Mouse (Mus musculus) hindbrain, embryonic 12.5 days (tissue): ENCODE data around the gene Rap1b. TPM values are rescaled to one million over a fixed set of nuclear protein-coding genes. Genes with fewer than 3 reads are reported as not detected.

Source experiments
- ATAC-seq: fragments of 200-750 bp; cut with Nextera tagmentation; 2 replicates; pipeline ENCODE4 v1.8.0; 2017; ENCODE audit warnings: moderate TSS enrichment; ENCODE audit not compliant: low FRiP score
- H3K27ac ChIP-seq: fragments of 300-500 bp; sonication (generic); 2 replicates; pipeline ENCODE4 v1.5.1; 2016; ENCODE audit warnings: mild to moderate bottlenecking
- H3K27me3 ChIP-seq: fragments of 300-500 bp; sonication (generic); 2 replicates; pipeline ENCODE4 v1.6.1; 2016; ENCODE audit warnings: mild to moderate bottlenecking
- H3K36me3 ChIP-seq: fragments of 300-500 bp; sonication (generic); 2 replicates; pipeline ENCODE4 v1.6.1; 2016; ENCODE audit warnings: mild to moderate bottlenecking
- H3K4me1 ChIP-seq: fragments of 300-500 bp; sonication (generic); 2 replicates; pipeline ENCODE4 v1.6.1; 2016
- H3K4me2 ChIP-seq: fragments of 300-500 bp; sonication (generic); replicated peaks from 2 replicates; pipeline ENCODE4 v1.6.1; 2016; ENCODE audit warnings: mild to moderate bottlenecking
- H3K4me3 ChIP-seq: fragments of 300-500 bp; sonication (generic); 2 replicates; pipeline ENCODE4 v1.5.1; 2016; ENCODE audit warnings: mild to moderate bottlenecking
- H3K9ac ChIP-seq: fragments of 300-500 bp; sonication (generic); 2 replicates; pipeline ENCODE4 v1.6.1; 2016; ENCODE audit warnings: mild to moderate bottlenecking, moderate library complexity
- H3K9me3 ChIP-seq: fragments of 300-500 bp; sonication (generic); replicated peaks from 2 replicates; pipeline ENCODE4 v1.6.1; 2016; ENCODE audit warnings: mild to moderate bottlenecking
- WGBS: fragments of 180-500 bp; shearing (Covaris S2); methylation state at CpG from one replicate; pipeline ENCODE4 v1.1.7; 2016; 5-methylcytosine and 5-hydroxymethylcytosine counted together
- polyA plus RNA-seq: library from polyadenylated mRNA; unstranded; fragments of >200 nt; fragmentation: Nextera tagmentation; extraction: Ambion mirVana; gene quantifications from 2 replicates; pipeline ENCODE4 v1.2.1, GENCODE M21; 2016

Rap1b gene
- polyA plus RNA-seq, 1 experiment from 2014 or later: 148 TPM

GRCm38 (mm10) chr10:117770286-117771130 is 75.3 kb downstream of the Rap1b start:
- 94% methylated on average over 18 of the region's 18 CpGs for WGBS
- Histone ChIP-seq H3K4me3 (no peak overlapping the region), H3K4me2 (no peak overlapping the region), H3K9ac (no peak overlapping the region), H3K27me3 (no peaks in the 10 kb centered on the region), H3K9me3 (no peaks in the 10 kb centered on the region), H3K27ac (no peak overlapping the region), H3K4me1 (no peaks in the 10 kb centered on the region), H3K36me3 (peaks cover 82% of the 10 kb centered on the region)
- no peak for ATAC-seq

GRCm38 (mm10) chr10:117769541-117770285 is 76.1 kb downstream of the Rap1b start:
- Histone ChIP-seq H3K27ac (no peak overlapping the region), H3K27me3 (no peaks in the 10 kb centered on the region), H3K4me3 (no peak overlapping the region), H3K36me3 (peaks cover 83% of the 10 kb centered on the region), H3K9me3 (no peaks in the 10 kb centered on the region), H3K4me2 (no peak overlapping the region), H3K4me1 (no peaks in the 10 kb centered on the region), H3K9ac (no peak overlapping the region)
- ATAC-seq: no peak
- 95% methylated on average over 9 of the region's 9 CpGs for WGBS

GRCm38 (mm10) chr10:117768141-117768440 is 77.7 kb downstream of the Rap1b start:
- no peak for ATAC-seq
- peaks cover 81% of the 10 kb centered on the region for H3K36me3 ChIP-seq
- no peaks in the 10 kb centered on the region for H3K4me1 ChIP-seq
- H3K27ac ChIP-seq: no peak overlapping the region
- no peaks in the 10 kb centered on the region for H3K27me3 ChIP-seq
- no peak overlapping the region for H3K4me3 ChIP-seq
- no peak overlapping the region for H3K4me2 ChIP-seq
- 90% methylated on average over 7 of the region's 7 CpGs for WGBS
- H3K9ac ChIP-seq: no peak overlapping the region
- no peaks in the 10 kb centered on the region for H3K9me3 ChIP-seq

- Histone ChIP-seq H3K27me3 (no peaks in the 10 kb centered on the region), H3K4me2 (no peak overlapping the region), H3K9ac (no peak overlapping the region), H3K4me1 (no peaks in the 10 kb centered on the region), H3K27ac (no peak overlapping the region), H3K9me3 (no peaks in the 10 kb centered on the region), H3K36me3 (peaks cover 80% of the 10 kb centered on the region), H3K4me3 (no peak overlapping the region)
- no peak for ATAC-seq
- 91% methylated on average over 10 of the region's 10 CpGs for whole genome bisulfite sequencing
Measured at GRCm38 (mm10) chr10:117767286-117768140, 78.3 kb downstream of the Rap1b start.

- Histone ChIP-seq H3K36me3 (peaks cover 77% of the 10 kb centered on the region), H3K4me1 (no peaks in the 10 kb centered on the region), H3K9me3 (no peaks in the 10 kb centered on the region), H3K27me3 (no peaks in the 10 kb centered on the region), H3K4me3 (no peak overlapping the region), H3K27ac (no peak overlapping the region), H3K4me2 (no peak overlapping the region), H3K9ac (no peak overlapping the region)
- WGBS: 93% methylated on average over 5 of the region's 5 CpGs
- ATAC-seq: no peak
Measured at GRCm38 (mm10) chr10:117766896-117767160, 79.0 kb downstream of the Rap1b start.

- WGBS: 94% methylated on average over 16 of the region's 16 CpGs
- Histone ChIP-seq H3K4me3 (no peak overlapping the region), H3K9ac (no peak overlapping the region), H3K27ac (no peak overlapping the region), H3K4me2 (no peak overlapping the region), H3K9me3 (no peaks in the 10 kb centered on the region), H3K36me3 (peaks cover 77% of the 10 kb centered on the region), H3K27me3 (no peaks in the 10 kb centered on the region), H3K4me1 (no peaks in the 10 kb centered on the region)
- ATAC-seq: no peak
Measured at GRCm38 (mm10) chr10:117766111-117766895, 79.5 kb downstream of the Rap1b start.

GRCm38 (mm10) chr10:117765116-117765894 is 80.5 kb downstream of the Rap1b start:
- H3K4me3 ChIP-seq: no peak overlapping the region
- H3K9ac ChIP-seq: no peak overlapping the region
- no peaks in the 10 kb centered on the region for H3K9me3 ChIP-seq
- no peak overlapping the region for H3K27ac ChIP-seq
- H3K36me3 ChIP-seq: peaks cover 77% of the 10 kb centered on the region
- no peak overlapping the region for H3K4me2 ChIP-seq
- no peaks in the 10 kb centered on the region for H3K4me1 ChIP-seq
- ATAC-seq: no peak
- 95% methylated on average over 11 of the region's 11 CpGs for WGBS
- H3K27me3 ChIP-seq: no peaks in the 10 kb centered on the region

- no peak overlapping the region for H3K27ac ChIP-seq
- H3K9me3 ChIP-seq: no peaks in the 10 kb centered on the region
- peaks cover 76% of the 10 kb centered on the region for H3K36me3 ChIP-seq
- no peaks in the 10 kb centered on the region for H3K4me1 ChIP-seq
- H3K27me3 ChIP-seq: no peaks in the 10 kb centered on the region
- no peak overlapping the region for H3K4me2 ChIP-seq
- no peak for ATAC-seq
- H3K4me3 ChIP-seq: no peak overlapping the region
- no peak overlapping the region for H3K9ac ChIP-seq
- 88% methylated on average over 6 of the region's 6 CpGs for WGBS
Measured at GRCm38 (mm10) chr10:117764598-117764997, 81.2 kb downstream of the Rap1b start.

Other genes starting within 250 kb of the Rap1b start
- gene Cpm, start 216.5 kb downstream of the Rap1b start, polyA plus RNA-seq: 6.0 and 7.8 TPM in 2 replicates
- gene Mdm2, start 135.3 kb downstream of the Rap1b start, polyA plus RNA-seq: 69.2 and 77.3 TPM in 2 replicates
- 40.2 and 46.0 TPM in 2 replicates for gene Slc35e3, start 99.7 kb downstream of the Rap1b start, polyA plus RNA-seq
- 69.4 and 69.7 TPM in 2 replicates for gene Nup107, start 53.3 kb downstream of the Rap1b start, polyA plus RNA-seq